In the genomic region with DNA sequence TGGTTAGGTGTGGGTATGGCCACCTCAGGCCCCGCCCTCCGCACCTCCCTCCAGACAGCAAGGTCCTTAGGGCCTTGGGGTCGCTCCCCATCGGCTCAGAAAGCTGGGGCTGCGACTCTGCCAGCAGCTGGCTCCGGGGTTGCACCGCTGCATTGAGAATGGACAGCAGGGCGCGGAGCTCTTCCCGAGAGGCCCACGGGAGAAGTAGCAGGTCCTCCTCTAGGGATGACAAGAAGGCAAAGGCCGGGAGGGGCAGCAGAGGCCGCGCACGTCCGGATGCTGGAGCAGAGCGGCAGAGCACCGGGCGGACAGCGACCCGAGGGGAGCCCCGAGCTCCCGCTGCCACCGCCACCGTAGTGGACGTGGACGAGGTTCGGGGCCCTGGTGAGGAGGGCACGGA, we compare ENCODE assay signal across 8 mouse cellular contexts. TPM values are rescaled to one million over a fixed set of nuclear protein-coding genes. Genes with fewer than 3 reads are reported as not detected.
A peak's percentile ranks its signal among the peaks of the same experiment; 100 is the strongest.
DNase-seq lines count a peak whose midpoint lies in the region; ATAC-seq and TF ChIP-seq lines count a peak whose summit lies in the region.

Gene Nphs2 (plus strand): TSS at position 98 of the 400 bp plus-strand sequence.

- H3K36me3 ChIP-seq in lung, embryonic 14.5 days (ENCODE audit: insufficient read depth) = no peaks in the 10 kb centered on the region
- no peaks in the 10 kb centered on the region for H3K36me3 ChIP-seq in forebrain, embryonic 14.5 days (ENCODE audit: control insufficient read depth, insufficient read depth, low read length)
- no peaks in the 10 kb centered on the region for H3K36me3 ChIP-seq in neural tube, embryonic 15.5 days

- peak within 1 kb of the TSS; percentile 14; the same call in 1 of the 2 replicates for H3K4me3 ChIP-seq in lung, embryonic 14.5 days (ENCODE audit: low read depth, low read length)
- 0 out of 2 replicates have a peak within 1 kb of the TSS, but pooled peaks have one; percentile 9 for H3K4me3 ChIP-seq in forebrain, embryonic 14.5 days (ENCODE audit: low read depth, low read length)
- H3K4me3 ChIP-seq in neural tube, embryonic 15.5 days (replicated peaks) = peak within 1 kb of the TSS; percentile 17

- 3% methylated on average over 29 of the region's 29 CpGs for WGBS in lung, embryonic 14.5 days
- 4% methylated on average over 29 of the region's 29 CpGs for WGBS in forebrain, embryonic 14.5 days
- WGBS in neural tube, embryonic 15.5 days = 3% methylated on average over 29 of the region's 29 CpGs

- DNase-seq in lung, embryonic 14.5 days = peak; percentile 23
- DNase-seq in lung, postnatal 25 days (ENCODE audit: low spot score) = no peak
- no peak for DNase-seq in forebrain, embryonic 14.5 days (ENCODE audit: low spot score)
- peak; percentile 6 for DNase-seq in liver
- DNase-seq in urinary bladder, postnatal 4 days (ENCODE audit: low spot score in 2 of 2) = no peak
- no peak for DNase-seq in layer of hippocampus, adult 11-12 months (ENCODE audit: low spot score)
- DNase-seq in cerebellum, adult 9-11 months = no peak

- no peaks in the 10 kb centered on the region for H3K4me1 ChIP-seq in lung, embryonic 14.5 days (ENCODE audit: insufficient read depth)
- peaks cover 3% of the 10 kb centered on the region; the same call in 1 of the 2 replicates for H3K4me1 ChIP-seq in forebrain, embryonic 14.5 days (ENCODE audit: control insufficient read depth, insufficient read depth, low read length)
- H3K4me1 ChIP-seq in neural tube, embryonic 15.5 days = peaks cover 6% of the 10 kb centered on the region; the same call in 1 of the 2 replicates

- no peak within 1 kb of the TSS for H3K9ac ChIP-seq in lung, embryonic 14.5 days
- no peak within 1 kb of the TSS for H3K9ac ChIP-seq in forebrain, embryonic 14.5 days (ENCODE audit: low read length)
- H3K9ac ChIP-seq in neural tube, embryonic 15.5 days (replicated peaks) = no peak within 1 kb of the TSS

- TF ChIP-seq CTCF in lung, embryonic 14.5 days (IDR thresholded peaks at IDR 0.05; ENCODE audit: low read depth) = no peak

- H3K27me3 ChIP-seq in lung, embryonic 14.5 days (ENCODE audit: insufficient read depth, low read length) = peaks cover 26% of the 10 kb centered on the region
- H3K27me3 ChIP-seq in forebrain, embryonic 14.5 days (replicated peaks; ENCODE audit: control insufficient read depth, insufficient read depth, low read length) = peaks cover 14% of the 10 kb centered on the region
- peaks cover 35% of the 10 kb centered on the region for H3K27me3 ChIP-seq in neural tube, embryonic 15.5 days (replicated peaks)

- no peak within 1 kb of the TSS for H3K27ac ChIP-seq in lung, embryonic 14.5 days (ENCODE audit: low read depth)
- H3K27ac ChIP-seq in forebrain, embryonic 14.5 days (ENCODE audit: low read depth, low read length) = no peak within 1 kb of the TSS
- no peak within 1 kb of the TSS for H3K27ac ChIP-seq in neural tube, embryonic 15.5 days (replicated peaks)

- H3K4me2 ChIP-seq in lung, embryonic 14.5 days = peak within 1 kb of the TSS; percentile 50
- H3K4me2 ChIP-seq in forebrain, embryonic 14.5 days (ENCODE audit: low read length) = peak within 1 kb of the TSS; percentile 31
- peak within 1 kb of the TSS; percentile 49 for H3K4me2 ChIP-seq in neural tube, embryonic 15.5 days

- H3K9me3 ChIP-seq in lung, embryonic 14.5 days (ENCODE audit: low read depth, low read length) = no peaks in the 10 kb centered on the region
- no peaks in the 10 kb centered on the region for H3K9me3 ChIP-seq in forebrain, embryonic 14.5 days (replicated peaks; ENCODE audit: control insufficient read depth, low read length)
- no peaks in the 10 kb centered on the region for H3K9me3 ChIP-seq in neural tube, embryonic 15.5 days (replicated peaks)

- ATAC-seq in lung, embryonic 14.5 days (ENCODE audit: insufficient read depth) = no peak
- no peak for ATAC-seq in forebrain, embryonic 14.5 days
- ATAC-seq in neural tube, embryonic 15.5 days (ENCODE audit: low FRiP score) = no peak

RNA-seq across cellular contexts. Expression of gene Nphs2, which starts in this region (rescaled TPM):
- polyA plus RNA-seq in lung, embryonic 14.5 days (2014; fragmentation: Nextera tagmentation; extraction: Ambion mirVana) = not detected in 2 replicates
- 0.51 and 0.82 TPM in 2 replicates for polyA plus RNA-seq in forebrain, embryonic 14.5 days (2014; fragmentation: Nextera tagmentation; extraction: Ambion mirVana)
- polyA plus RNA-seq in neural tube, embryonic 15.5 days (2015; fragmentation: Nextera tagmentation; extraction: Ambion mirVana) = 0.17 and 0.22 TPM in 2 replicates

Comparison
In these comparisons a context has a peak if more than half of its experiments do, and no peak if none do; other contexts are left out.
1. Peak in DNase-seq, H3K4me3 ChIP-seq and H3K4me2 ChIP-seq in lung, embryonic 14.5 days; RNA of the gene not detected or under 1 TPM.